Mouse (Mus musculus): ENCODE measurements around the gene Gm11937.

GRCm38 (mm10) chr11:99644351-99644750, 34.4 kb upstream of the Gm11937 start:
- TF ChIP-seq CTCF (conservative IDR thresholded peaks at IDR 0.05; ENCODE audit: low read length) (no peak), POU5F1 (IDR thresholded peaks at IDR 0.05; ENCODE audit: borderline replicate concordance, low read length) (no peak), NANOG (IDR thresholded peaks at IDR 0.05; ENCODE audit: borderline replicate concordance, low read length) (no peak)
